Comparison of ENCODE assay signal across 23 mouse cellular contexts in the genomic region with DNA sequence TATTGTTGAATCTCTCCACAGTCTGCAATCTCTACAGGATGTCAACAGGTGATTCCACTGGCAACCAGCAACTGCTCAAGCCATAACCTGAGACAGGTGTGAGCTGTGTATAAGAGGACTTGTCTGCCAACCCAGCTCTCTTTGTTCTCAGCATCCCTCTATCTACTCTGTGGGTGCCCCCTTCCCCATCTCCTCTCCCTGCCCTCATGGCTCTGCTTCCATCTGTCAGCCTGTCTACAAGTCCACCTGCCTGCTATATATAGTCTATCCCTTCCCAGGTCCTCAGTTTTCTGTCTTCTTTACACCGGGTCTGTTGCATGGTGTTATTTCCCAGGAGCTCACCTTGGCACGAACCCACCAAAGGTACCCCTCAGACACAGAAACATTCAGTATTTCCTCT. TPM values are rescaled to one million over a fixed set of nuclear protein-coding genes. Genes with fewer than 3 reads are reported as not detected.
DNase-seq lines count a peak whose midpoint lies in the region; ATAC-seq and TF ChIP-seq lines count a peak whose summit lies in the region.
"Had no signal": no experiment of that assay in that cellular context is flagged by ENCODE, and none has a peak within 500 bp of the region (broad histone marks: within the 10 kb centered on the region; RNA-seq: fewer than 3 reads in every experiment).

No protein-coding gene starts in this region.

- no peak overlapping the region for H3K4me2 ChIP-seq in stomach, postnatal 0 days (replicated peaks; ENCODE audit: low read depth)
- H3K4me2 ChIP-seq: embryonic facial prominence, embryonic 13.5 days; forebrain, embryonic 12.5 days; heart, embryonic 11.5 days; hindbrain, embryonic 12.5 days; hindbrain, embryonic 15.5 days had no signal

- H3K36me3 ChIP-seq in E14TG2a.4 (ENCODE audit: insufficient read depth, low read length) (peaks cover 68% of the 10 kb centered on the region), ES-Bruce4 (ENCODE audit: control insufficient read depth, insufficient read depth, low read length, poor library complexity, severe bottlenecking) (peaks cover 41% of the 10 kb centered on the region)
- peaks cover 16% of the 10 kb centered on the region for H3K36me3 ChIP-seq in stomach, postnatal 0 days (ENCODE audit: control insufficient read depth, insufficient read depth, low read length)

- no peak for TF ChIP-seq EP300 in ES-Bruce4 (IDR thresholded peaks at IDR 0.05; ENCODE audit: insufficient read depth, low read depth, low read length)
- TF ChIP-seq EP300 in stomach, postnatal 0 days (optimal IDR thresholded peaks at IDR 0.05), result no peak

- no peak for TF ChIP-seq POLR2A in ES-Bruce4 (IDR thresholded peaks at IDR 0.05; ENCODE audit: insufficient read depth, low read length)

- H3K27ac ChIP-seq in ES-Bruce4 (ENCODE audit: insufficient read depth, low read length), result peak overlapping the region; percentile 92
- no peak overlapping the region for H3K27ac ChIP-seq in stomach, postnatal 0 days (replicated peaks)
- H3K27ac ChIP-seq: embryonic facial prominence, embryonic 10.5 days; embryonic facial prominence, embryonic 13.5 days; forebrain, embryonic 12.5 days; gastrocnemius, adult 2 months; hindbrain, embryonic 12.5 days; hindbrain, embryonic 15.5 days had no signal

- H3K9me3 ChIP-seq in E14TG2a.4 (ENCODE audit: low read length) (no peaks in the 10 kb centered on the region), ES-Bruce4 (replicated peaks; ENCODE audit: control insufficient read depth, insufficient read depth, low read length, poor library complexity, severe bottlenecking) (peaks cover 3% of the 10 kb centered on the region; the same call in 1 of the 2 replicates)
- H3K9me3 ChIP-seq in stomach, postnatal 0 days (ENCODE audit: control insufficient read depth, low read length), result no peaks in the 10 kb centered on the region
- H3K9me3 ChIP-seq: embryonic facial prominence, embryonic 10.5 days; embryonic facial prominence, embryonic 13.5 days; forebrain, embryonic 12.5 days; hindbrain, embryonic 12.5 days; hindbrain, embryonic 15.5 days had no signal

- no peak for ATAC-seq in stomach, postnatal 0 days (ENCODE audit: low FRiP score, low TSS enrichment)
- ATAC-seq: CD4-positive, CD25-positive, alpha-beta regulatory T cell, adult 4 months; forebrain, postnatal 0 days; intestine, postnatal 0 days had no signal

- peak; percentile 35 to 42 for DNase-seq in cerebellum, postnatal 25 days
- DNase-seq in cerebellum, adult 8-10 months, result no peak
- no peak for DNase-seq in stomach, postnatal 0 days (ENCODE audit: low spot score)
- DNase-seq in thymus, postnatal 14 days, result no peak
- DNase-seq: adrenal gland, adult 2 months; adrenal gland, postnatal 14 days; cerebellum, postnatal 36 days; embryo, embryonic 11 days; forebrain, postnatal 0 days; gastrocnemius, adult 2 months; gastrocnemius, postnatal 14 days; heart, adult 11 months had no signal

- WGBS in stomach, postnatal 0 days, result 93% methylated on average over 2 of the region's 2 CpGs

- H3K4me1 ChIP-seq in E14TG2a.4 (replicated peaks; ENCODE audit: low read depth, low read length) (peaks cover 81% of the 10 kb centered on the region), ES-Bruce4 (ENCODE audit: control insufficient read depth, insufficient read depth, low read length) (peaks cover 9% of the 10 kb centered on the region)
- no peaks in the 10 kb centered on the region for H3K4me1 ChIP-seq in stomach, postnatal 0 days (replicated peaks; ENCODE audit: control insufficient read depth, insufficient read depth)
- H3K4me1 ChIP-seq: embryonic facial prominence, embryonic 10.5 days; embryonic facial prominence, embryonic 13.5 days; hindbrain, embryonic 15.5 days had no signal

- no peak for TF ChIP-seq CTCF in E14TG2a.4 (conservative IDR thresholded peaks at IDR 0.05; ENCODE audit: low read length)
- no peak for TF ChIP-seq CTCF in ES-Bruce4 (IDR thresholded peaks at IDR 0.05; ENCODE audit: low read depth, low read length)
- TF ChIP-seq CTCF in stomach, postnatal 0 days (IDR thresholded peaks at IDR 0.05; ENCODE audit: low read depth), result no peak

- H3K9ac ChIP-seq in ES-Bruce4 (ENCODE audit: low read depth, poor library complexity, severe bottlenecking), result no peak overlapping the region
- no peak overlapping the region for H3K9ac ChIP-seq in stomach, postnatal 0 days (ENCODE audit: low read length)
- H3K9ac ChIP-seq: embryonic facial prominence, embryonic 13.5 days; forebrain, embryonic 12.5 days; forebrain, postnatal 0 days; hindbrain, embryonic 12.5 days; hindbrain, embryonic 15.5 days had no signal

- H3K4me3 ChIP-seq in E14TG2a.4 (replicated peaks; ENCODE audit: low read length), result peak overlapping the region; percentile 30; the same call in 1 of the 2 replicates
- H3K4me3 ChIP-seq in ES-Bruce4 (ENCODE audit: low read depth, low read length), result no peak overlapping the region
- H3K4me3 ChIP-seq in stomach, postnatal 0 days (ENCODE audit: low read depth, low read length), result no peak overlapping the region
- H3K4me3 ChIP-seq: embryonic facial prominence, embryonic 10.5 days; embryonic facial prominence, embryonic 13.5 days; erythroblast, embryonic 14.5 days; forebrain, embryonic 12.5 days; gastrocnemius, adult 2 months; hindbrain, embryonic 12.5 days; hindbrain, embryonic 15.5 days had no signal

- no peaks in the 10 kb centered on the region for H3K27me3 ChIP-seq in E14TG2a.4 (ENCODE audit: insufficient read depth, low read length)
- H3K27me3 ChIP-seq in ES-Bruce4 (ENCODE audit: control insufficient read depth, insufficient read depth, low read length, poor library complexity, severe bottlenecking), result no peaks in the 10 kb centered on the region
- no peaks in the 10 kb centered on the region for H3K27me3 ChIP-seq in stomach, postnatal 0 days (ENCODE audit: control insufficient read depth, insufficient read depth, low read length)
- H3K27me3 ChIP-seq: embryonic facial prominence, embryonic 13.5 days; forebrain, embryonic 12.5 days; hindbrain, embryonic 12.5 days; hindbrain, embryonic 15.5 days had no signal

RNA-seq across cellular contexts. Expression of a gene that starts 47.8 kb away (rescaled TPM):
- polyA plus RNA-seq in ES-Bruce4 (2011; ENCODE audit: insufficient read depth, insufficient read length, low read depth, missing spikeins), result 315 and 353 TPM in 2 replicates
- 87.1 and 94.7 TPM in 2 replicates for polyA plus RNA-seq in stomach, postnatal 0 days (2015; fragmentation: Nextera tagmentation; extraction: Ambion mirVana)

Comparison
In these comparisons a context has a peak if more than half of its experiments do, and no peak if none do; other contexts are left out.
1. DNase-seq: peak in cerebellum, postnatal 25 days (2 of 2); none in cerebellum, adult 8-10 months (single experiment), stomach, postnatal 0 days (single experiment) and thymus, postnatal 14 days (single experiment).